Mouse (Mus musculus): ENCODE measurements around the gene 4930523C07Rik. TPM values are rescaled to one million over a fixed set of nuclear protein-coding genes. Genes with fewer than 3 reads are reported as not detected.

4930523C07Rik gene
- polyA plus RNA-seq, 1 experiment from 2014 or later, result 5.0 TPM

DNA sequence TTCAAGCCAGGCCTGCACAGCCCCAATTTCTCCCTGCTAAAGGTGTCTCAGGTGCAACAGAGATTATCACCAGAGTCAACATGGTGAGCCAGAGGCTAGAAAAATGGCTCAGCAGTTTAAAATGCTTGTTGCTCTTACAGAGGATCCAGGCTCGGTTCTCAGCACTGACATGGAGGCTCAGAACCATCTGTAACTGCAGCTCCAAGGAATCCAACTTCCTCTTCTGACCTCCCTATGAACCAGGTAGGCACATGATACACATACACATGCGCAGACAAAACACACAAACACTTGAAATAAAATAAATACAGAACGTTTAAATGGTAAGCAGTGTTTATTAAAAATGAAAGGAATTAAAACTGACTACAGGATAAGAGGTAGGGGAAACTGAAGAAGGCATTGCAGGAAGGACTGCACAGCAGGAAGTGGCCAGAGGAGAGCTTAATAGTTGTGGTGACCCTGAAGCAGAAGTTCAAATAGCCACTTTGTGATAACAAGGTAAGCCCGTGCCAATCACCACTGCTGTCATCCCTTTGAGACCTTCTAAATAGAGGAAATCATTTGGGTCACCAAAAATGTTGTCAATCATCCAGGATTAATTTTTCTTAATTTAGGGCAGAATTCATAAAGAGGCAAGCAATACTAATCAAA lies 10.1 kb upstream of the 4930523C07Rik start:
- Histone ChIP-seq H3K27me3 (no peaks in the 10 kb centered on the region), H3K9ac (no peak overlapping the region), H3K4me3 (no peak overlapping the region), H3K9me3 (no peaks in the 10 kb centered on the region), H3K4me1 (no peaks in the 10 kb centered on the region), H3K36me3 (no peaks in the 10 kb centered on the region), H3K27ac (no peak overlapping the region), H3K4me2 (replicated peaks) (no peak overlapping the region)
- ATAC-seq (ENCODE audit: insufficient number of reproducible peaks, insufficient read depth, low FRiP score, low TSS enrichment), result no peak
- WGBS, result 73% methylated on average over 4 of the region's 4 CpGs

DNA sequence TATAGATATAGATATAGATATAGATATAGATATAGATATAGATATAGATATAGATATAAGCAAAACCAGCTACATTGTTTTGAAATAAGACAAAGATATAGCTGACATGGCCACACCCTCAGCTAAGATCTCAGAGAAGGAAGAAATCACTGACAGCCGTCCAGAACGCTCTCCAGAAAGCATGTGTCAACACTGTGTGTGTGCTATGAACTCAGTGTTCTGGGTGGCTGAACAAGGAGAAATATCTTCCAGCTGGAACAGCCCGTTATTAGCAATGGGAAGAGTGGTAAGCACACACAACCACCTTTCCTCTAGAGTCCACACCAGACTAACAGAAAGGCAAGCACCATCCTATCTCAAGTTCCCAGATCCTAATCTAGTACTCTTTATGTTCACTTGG lies 8.6 kb upstream of the 4930523C07Rik start:
- WGBS, result 72% methylated on average over 3 of the region's 3 CpGs

GRCm38 (mm10) chr1:160036996-160037521 lies 7.1 kb upstream of the 4930523C07Rik start:
- Histone ChIP-seq H3K4me2 (replicated peaks) (no peak overlapping the region), H3K4me1 (no peaks in the 10 kb centered on the region), H3K27ac (no peak overlapping the region), H3K9me3 (no peaks in the 10 kb centered on the region), H3K27me3 (no peaks in the 10 kb centered on the region), H3K36me3 (no peaks in the 10 kb centered on the region), H3K9ac (no peak overlapping the region), H3K4me3 (no peak overlapping the region)
- ATAC-seq (ENCODE audit: insufficient number of reproducible peaks, insufficient read depth, low FRiP score, low TSS enrichment), result no peak
- WGBS, result 85% methylated on average over 5 of the region's 5 CpGs

More for the DNA sequence above, 8.6 kb upstream of the 4930523C07Rik start:
- Histone ChIP-seq H3K4me3 (no peak overlapping the region), H3K4me1 (no peaks in the 10 kb centered on the region), H3K36me3 (no peaks in the 10 kb centered on the region), H3K4me2 (replicated peaks) (no peak overlapping the region), H3K27me3 (no peaks in the 10 kb centered on the region), H3K9me3 (no peaks in the 10 kb centered on the region), H3K9ac (no peak overlapping the region), H3K27ac (no peak overlapping the region)
- ATAC-seq (ENCODE audit: insufficient number of reproducible peaks, insufficient read depth, low FRiP score, low TSS enrichment), result no peak

DNA sequence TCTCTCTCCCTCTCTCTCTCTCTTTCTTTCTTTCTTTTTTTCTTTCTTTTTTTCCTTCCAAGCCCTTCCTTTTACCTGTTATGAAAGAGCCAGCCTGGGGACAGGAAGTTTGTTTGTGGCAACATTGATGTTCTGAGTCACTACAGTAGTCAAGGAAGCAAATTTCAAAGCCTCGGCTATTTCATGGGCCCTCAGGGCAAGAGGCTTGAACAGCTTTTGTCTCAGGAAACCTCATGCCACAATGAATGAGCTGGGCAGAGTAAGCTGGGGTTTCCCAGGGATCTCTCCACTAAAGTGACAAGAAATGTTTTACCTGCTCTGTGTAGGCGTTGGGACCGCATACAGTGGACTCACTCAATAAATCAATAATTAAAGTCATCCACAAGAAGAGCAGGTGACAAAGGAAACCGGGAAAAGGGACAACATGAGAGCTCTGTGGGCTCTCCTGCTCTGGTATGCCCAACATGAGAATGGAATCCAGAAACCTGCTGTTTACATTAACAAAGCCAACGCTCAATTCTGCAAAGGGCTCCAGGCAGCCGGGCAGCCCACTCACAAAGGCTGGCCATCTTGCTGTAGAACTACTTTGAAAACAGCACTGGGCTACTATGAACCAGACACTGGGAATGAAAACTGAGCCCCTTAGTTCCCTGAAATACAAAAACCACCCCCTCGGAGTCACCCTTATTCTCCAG lies 4.1 kb upstream of the 4930523C07Rik start:
- Histone ChIP-seq H3K9ac (no peak overlapping the region), H3K27me3 (no peaks in the 10 kb centered on the region), H3K9me3 (no peaks in the 10 kb centered on the region), H3K4me1 (0 out of 2 replicates have a peak, but pooled peaks cover 9% of the 10 kb centered on the region), H3K27ac (no peak overlapping the region), H3K36me3 (no peaks in the 10 kb centered on the region), H3K4me2 (replicated peaks) (no peak overlapping the region), H3K4me3 (no peak overlapping the region)
- WGBS, result 44% methylated on average over 7 of the region's 7 CpGs
- no peak for ATAC-seq (ENCODE audit: insufficient number of reproducible peaks, insufficient read depth, low FRiP score, low TSS enrichment)

DNA sequence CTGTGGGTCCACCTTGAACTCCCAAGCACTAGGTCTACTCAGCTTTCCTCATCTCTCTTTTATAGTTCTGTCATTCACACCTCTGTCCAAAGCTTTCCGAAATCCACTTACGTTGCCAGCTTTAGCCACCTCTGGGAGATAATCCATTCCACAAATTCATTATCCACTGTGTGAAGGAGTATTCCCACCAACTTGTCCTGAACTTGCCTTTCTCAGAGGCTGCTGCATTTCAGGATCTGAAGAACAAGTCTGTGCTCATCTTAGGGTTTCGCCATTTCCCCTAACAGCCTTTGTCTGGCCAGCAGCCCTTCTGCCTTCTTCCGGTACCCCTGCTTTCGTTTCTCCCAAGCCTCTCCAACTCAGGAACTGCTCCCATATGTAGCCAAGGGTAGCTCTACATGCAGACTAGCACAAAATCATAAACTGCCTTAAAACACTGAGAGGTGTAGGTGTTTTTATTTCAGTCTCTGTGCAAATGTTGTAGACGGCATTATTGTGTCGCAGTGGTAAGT lies 2.9 kb upstream of the 4930523C07Rik start:
- H3K9me3 ChIP-seq, result no peaks in the 10 kb centered on the region
- H3K4me1 ChIP-seq, result 0 out of 2 replicates have a peak, but pooled peaks cover 9% of the 10 kb centered on the region
- WGBS, result 89% methylated on average over 7 of the region's 7 CpGs

GRCm38 (mm10) chr1:160042351-160042750 lies 1.8 kb upstream of the 4930523C07Rik start:
- H3K27me3 ChIP-seq, result no peaks in the 10 kb centered on the region; the same call in 1 of the 2 replicates
- H3K4me3 ChIP-seq, result no peak overlapping the region
- H3K9ac ChIP-seq, result no peak overlapping the region
- H3K27ac ChIP-seq, result no peak overlapping the region
- 77% methylated on average over 7 of the region's 7 CpGs for WGBS
- H3K9me3 ChIP-seq, result no peaks in the 10 kb centered on the region
- no peaks in the 10 kb centered on the region for H3K36me3 ChIP-seq
- ATAC-seq (ENCODE audit: insufficient number of reproducible peaks, insufficient read depth, low FRiP score, low TSS enrichment), result no peak
- H3K4me2 ChIP-seq (replicated peaks), result no peak overlapping the region
- 0 out of 2 replicates have a peak, but pooled peaks cover 9% of the 10 kb centered on the region for H3K4me1 ChIP-seq

More for the DNA sequence above, 2.9 kb upstream of the 4930523C07Rik start:
- no peak overlapping the region for H3K9ac ChIP-seq
- no peaks in the 10 kb centered on the region for H3K36me3 ChIP-seq
- H3K4me3 ChIP-seq, result no peak overlapping the region
- no peak overlapping the region for H3K4me2 ChIP-seq (replicated peaks)
- ATAC-seq (ENCODE audit: insufficient number of reproducible peaks, insufficient read depth, low FRiP score, low TSS enrichment), result no peak
- no peak overlapping the region for H3K27ac ChIP-seq
- H3K27me3 ChIP-seq, result no peaks in the 10 kb centered on the region; the same call in 1 of the 2 replicates

- Histone ChIP-seq H3K27me3 (no peaks in the 10 kb centered on the region; the same call in 1 of the 2 replicates), H3K4me3 (no peak overlapping the region), H3K4me1 (0 out of 2 replicates have a peak, but pooled peaks cover 9% of the 10 kb centered on the region), H3K4me2 (replicated peaks) (peak overlapping the region; percentile 78), H3K9me3 (no peaks in the 10 kb centered on the region), H3K27ac (no peak overlapping the region), H3K36me3 (no peaks in the 10 kb centered on the region), H3K9ac (no peak overlapping the region)
- WGBS, result 89% methylated on average over 13 of the region's 13 CpGs
- ATAC-seq (ENCODE audit: insufficient number of reproducible peaks, insufficient read depth, low FRiP score, low TSS enrichment), result no peak
Observed at GRCm38 (mm10) chr1:160043271-160043975, 759 bp upstream of the 4930523C07Rik start.

DNA sequence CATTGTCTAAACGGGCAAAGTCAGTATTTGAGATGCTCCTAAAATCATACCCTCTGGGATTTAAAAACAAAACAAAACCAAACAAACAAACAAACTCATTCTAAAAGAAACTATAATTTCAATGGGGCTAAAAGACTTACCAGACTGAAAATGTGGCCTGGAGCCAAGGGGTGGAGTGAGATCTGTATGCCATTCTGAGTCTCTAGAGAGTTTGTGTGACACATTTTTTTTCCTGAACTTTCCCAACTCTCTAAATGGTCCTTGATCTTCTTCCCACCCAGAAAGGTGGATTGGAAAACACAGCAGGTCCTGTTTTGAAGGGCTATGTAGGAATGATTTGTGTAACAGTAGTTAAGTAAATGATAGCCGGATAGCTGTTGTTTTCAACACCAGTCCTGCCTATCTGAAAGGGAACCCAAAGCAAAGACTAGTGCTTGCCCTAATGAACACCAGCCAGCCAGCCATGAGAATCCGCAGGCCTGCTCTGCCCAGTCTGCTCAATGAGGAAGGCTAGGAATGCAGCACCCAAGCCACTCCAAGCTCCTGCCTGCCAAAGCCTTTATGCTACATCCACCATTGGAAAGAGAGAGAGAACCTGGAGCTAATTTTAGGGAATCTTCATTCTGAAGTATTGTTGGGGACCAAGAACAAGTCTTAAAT lies 1.0 kb downstream of the 4930523C07Rik start:
- Histone ChIP-seq H3K9me3 (no peaks in the 10 kb centered on the region), H3K4me1 (0 out of 2 replicates have a peak, but pooled peaks cover 9% of the 10 kb centered on the region), H3K4me2 (replicated peaks) (peak overlapping the region; percentile 78), H3K27ac (no peak overlapping the region), H3K4me3 (no peak overlapping the region), H3K36me3 (no peaks in the 10 kb centered on the region), H3K27me3 (no peaks in the 10 kb centered on the region; the same call in 1 of the 2 replicates), H3K9ac (no peak overlapping the region)
- 64% methylated on average over 3 of the region's 3 CpGs for WGBS
- no peak for ATAC-seq (ENCODE audit: insufficient number of reproducible peaks, insufficient read depth, low FRiP score, low TSS enrichment)

GRCm38 (mm10) chr1:160045971-160046370 lies 1.8 kb downstream of the 4930523C07Rik start:
- Histone ChIP-seq H3K27ac (no peak overlapping the region), H3K9ac (no peak overlapping the region), H3K4me3 (no peak overlapping the region), H3K36me3 (no peaks in the 10 kb centered on the region), H3K4me2 (replicated peaks) (no peak overlapping the region), H3K4me1 (0 out of 2 replicates have a peak, but pooled peaks cover 9% of the 10 kb centered on the region), H3K27me3 (no peaks in the 10 kb centered on the region; the same call in 1 of the 2 replicates), H3K9me3 (no peaks in the 10 kb centered on the region)
- ATAC-seq (ENCODE audit: insufficient number of reproducible peaks, insufficient read depth, low FRiP score, low TSS enrichment), result no peak
- 85% methylated on average over 5 of the region's 5 CpGs for WGBS

DNA sequence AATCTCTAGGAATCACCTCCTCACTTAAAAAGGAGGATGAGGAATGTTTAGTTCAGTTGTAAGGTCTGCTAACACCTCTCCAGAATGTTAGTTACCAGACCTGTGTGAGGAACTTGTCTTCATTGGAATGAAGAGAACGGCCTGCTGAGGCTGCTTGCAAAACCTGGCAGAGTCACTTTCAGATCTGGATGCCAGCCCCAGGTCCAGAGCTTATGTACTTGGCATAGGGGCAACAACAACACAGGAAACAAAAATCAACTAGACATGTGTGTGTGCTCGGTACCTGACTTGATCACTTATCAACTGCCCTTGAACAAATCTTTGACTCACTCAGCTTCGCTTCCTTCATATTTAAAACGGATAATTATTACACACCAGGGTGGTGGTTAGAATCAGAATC lies 2.6 kb downstream of the 4930523C07Rik start:
- Histone ChIP-seq H3K4me2 (replicated peaks) (no peak overlapping the region), H3K4me1 (0 out of 2 replicates have a peak, but pooled peaks cover 9% of the 10 kb centered on the region), H3K27me3 (no peaks in the 10 kb centered on the region; the same call in 1 of the 2 replicates), H3K36me3 (no peaks in the 10 kb centered on the region), H3K27ac (no peak overlapping the region), H3K9me3 (no peaks in the 10 kb centered on the region), H3K4me3 (no peak overlapping the region), H3K9ac (no peak overlapping the region)
- no peak for ATAC-seq (ENCODE audit: insufficient number of reproducible peaks, insufficient read depth, low FRiP score, low TSS enrichment)
- 93% methylated on average over 4 of the region's 4 CpGs for WGBS

DNA sequence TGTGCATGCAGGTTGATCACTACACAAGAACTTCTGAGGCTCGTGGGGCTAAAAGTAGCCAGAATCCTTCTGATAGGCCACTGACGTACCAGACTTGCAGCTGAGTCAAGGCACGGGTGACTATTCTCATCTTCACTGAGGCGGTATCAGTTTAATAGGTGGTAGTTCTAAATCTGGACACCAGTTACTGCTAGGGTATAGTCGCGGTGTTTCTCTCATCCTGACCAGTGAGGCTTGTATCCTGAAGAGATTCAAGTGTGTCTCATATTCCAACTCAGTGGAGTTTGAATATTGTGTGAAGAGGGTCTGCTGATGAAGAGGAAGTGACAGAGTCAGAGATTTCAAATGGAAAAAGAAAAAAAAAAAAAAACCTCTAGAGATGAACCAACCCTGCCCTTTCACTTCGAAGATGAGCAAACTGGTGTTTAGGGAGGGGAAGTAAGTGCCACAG lies 3.3 kb downstream of the 4930523C07Rik start:
- Histone ChIP-seq H3K27me3 (no peaks in the 10 kb centered on the region; the same call in 1 of the 2 replicates), H3K9ac (no peak overlapping the region), H3K4me1 (0 out of 2 replicates have a peak, but pooled peaks cover 9% of the 10 kb centered on the region), H3K4me2 (replicated peaks) (no peak overlapping the region), H3K36me3 (no peaks in the 10 kb centered on the region), H3K9me3 (no peaks in the 10 kb centered on the region), H3K4me3 (no peak overlapping the region), H3K27ac (no peak overlapping the region)
- ATAC-seq (ENCODE audit: insufficient number of reproducible peaks, insufficient read depth, low FRiP score, low TSS enrichment), result no peak
- 90% methylated on average over 7 of the region's 7 CpGs for WGBS

Data from embryonic facial prominence, embryonic 12.5 days (tissue).